Mouse (Mus musculus) intestine, postnatal 0 days (tissue): Measurements from ENCODE around the gene Zbtb43. TPM values are rescaled to one million over a fixed set of nuclear protein-coding genes. Genes with fewer than 3 reads are reported as not detected.

ENCODE experiments used
- ATAC-seq: fragments of 200-750 bp; cut with Nextera tagmentation; 2 replicates; pipeline ENCODE4 v1.8.0; 2017; ENCODE audit warnings: mild to moderate bottlenecking, moderate TSS enrichment, moderate library complexity
- H3K27ac ChIP-seq: fragments of 300-500 bp; sonication (generic); 2 replicates; pipeline ENCODE4 v1.5.1; 2014; ENCODE audit warnings: mild to moderate bottlenecking, low read depth, low read length, moderate library complexity
- H3K27me3 ChIP-seq: fragments of 300-500 bp; sonication (generic); replicated peaks from 2 replicates; pipeline ENCODE4 v1.6.1; 2014; ENCODE audit warnings: low read length, mixed read lengths; ENCODE audit not compliant: control insufficient read depth, insufficient read depth
- H3K36me3 ChIP-seq: fragments of 300-500 bp; sonication (generic); 2 replicates; pipeline ENCODE4 v1.6.1; 2014; ENCODE audit warnings: mild to moderate bottlenecking, moderate library complexity; ENCODE audit not compliant: control insufficient read depth, insufficient read depth
- H3K4me1 ChIP-seq: fragments of 300-500 bp; sonication (generic); replicated peaks from 2 replicates; pipeline ENCODE4 v1.6.1; 2014; ENCODE audit warnings: antibody characterized with exemption, low read length, mixed read lengths; ENCODE audit not compliant: control insufficient read depth, insufficient read depth
- H3K4me2 ChIP-seq: fragments of 300-500 bp; sonication (generic); replicated peaks from 2 replicates; pipeline ENCODE4 v1.6.1; 2014; ENCODE audit warnings: low read depth, mild to moderate bottlenecking, moderate library complexity
- H3K4me3 ChIP-seq: fragments of 300-500 bp; sonication (generic); 2 replicates; pipeline ENCODE4 v1.5.1; 2014; ENCODE audit warnings: low read depth, low read length
- H3K9ac ChIP-seq: fragments of 300-500 bp; sonication (generic); 2 replicates; pipeline ENCODE4 v1.6.1; 2014; ENCODE audit warnings: mild to moderate bottlenecking, low read depth, low read length
- H3K9me3 ChIP-seq: fragments of 300-500 bp; sonication (generic); 2 replicates; pipeline ENCODE4 v1.6.1; 2016; ENCODE audit warnings: mixed run types; ENCODE audit not compliant: control insufficient read depth
- CTCF ChIP-seq: sonication (generic); IDR thresholded peaks from 2 replicates; pipeline ENCODE4 v1.5.1; 2016; ENCODE audit warnings: low read depth, mild to moderate bottlenecking, control low read depth, antibody characterized with exemption, moderate library complexity
- WGBS: fragments of 180-500 bp; shearing (Covaris S2); extraction: QIAGEN DNeasy Blood & Tissue Kit; methylation state at CpG from one replicate; pipeline ENCODE4 v1.1.7; 2014; 5-methylcytosine and 5-hydroxymethylcytosine counted together
- polyA plus RNA-seq: library from polyadenylated mRNA; unstranded; fragments of >200 nt; fragmentation: Nextera tagmentation; extraction: Ambion mirVana; gene quantifications from 2 replicates; pipeline ENCODE4 v1.2.1, GENCODE M21; 2015

The Zbtb43 gene
- polyA plus RNA-seq, 1 experiment from 2014 or later, result 9.3 TPM

- no peak overlapping the region for H3K4me2 ChIP-seq
- H3K9ac ChIP-seq, result no peak overlapping the region
- H3K4me3 ChIP-seq, result no peak overlapping the region
- no peaks in the 10 kb centered on the region for H3K36me3 ChIP-seq
- TF ChIP-seq CTCF, result peak; percentile 53
- no peaks in the 10 kb centered on the region for H3K27me3 ChIP-seq
- no peak overlapping the region for H3K27ac ChIP-seq
- no peak for ATAC-seq
- H3K4me1 ChIP-seq, result no peaks in the 10 kb centered on the region
- 52% methylated on average over 3 of the region's 3 CpGs for WGBS
- H3K9me3 ChIP-seq, result peaks cover 14% of the 10 kb centered on the region; the same call in 1 of the 2 replicates
These were observed 27.3 kb upstream of the Zbtb43 start for GRCm38 (mm10) chr2:33495654-33496053.

DNA sequence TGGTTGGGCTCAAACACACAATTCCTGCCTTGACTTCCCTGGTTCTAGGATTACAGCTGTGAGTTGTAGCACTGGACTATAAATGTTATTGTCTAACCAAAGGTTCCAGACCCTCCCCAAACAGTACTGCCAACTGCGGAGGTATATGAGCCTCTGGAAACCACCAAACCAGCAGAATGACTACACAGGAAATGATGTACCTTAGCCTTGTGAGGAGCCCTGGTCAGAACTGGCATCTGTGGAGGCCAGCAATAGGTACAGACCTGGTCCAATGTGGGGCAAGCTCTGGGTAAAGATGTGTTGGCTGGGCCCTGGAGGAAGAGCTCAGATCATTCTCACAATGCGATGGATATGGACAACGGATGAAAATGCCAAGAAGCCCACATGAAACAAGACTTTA, 23.7 kb upstream of the Zbtb43 start:
- Histone ChIP-seq H3K27ac (no peak overlapping the region), H3K4me3 (no peak overlapping the region), H3K4me1 (no peaks in the 10 kb centered on the region), H3K9ac (no peak overlapping the region), H3K36me3 (no peaks in the 10 kb centered on the region), H3K9me3 (0 out of 2 replicates have a peak, but pooled peaks cover 9% of the 10 kb centered on the region), H3K4me2 (no peak overlapping the region), H3K27me3 (0 out of 2 replicates have a peak, but pooled peaks cover 6% of the 10 kb centered on the region)
- 93% methylated on average over 3 of the region's 3 CpGs for WGBS
- no peak for TF ChIP-seq CTCF
- no peak for ATAC-seq

GRCm38 (mm10) chr2:33489565-33489964, 21.2 kb upstream of the Zbtb43 start:
- Histone ChIP-seq H3K27me3 (0 out of 2 replicates have a peak, but pooled peaks cover 6% of the 10 kb centered on the region), H3K4me3 (no peak overlapping the region), H3K9me3 (0 out of 2 replicates have a peak, but pooled peaks cover under 1% of the 10 kb centered on the region), H3K9ac (no peak overlapping the region), H3K4me1 (no peaks in the 10 kb centered on the region), H3K36me3 (no peaks in the 10 kb centered on the region), H3K4me2 (no peak overlapping the region), H3K27ac (no peak overlapping the region)
- no peak for ATAC-seq
- TF ChIP-seq CTCF, result peak; percentile 68
- 40% methylated on average over 10 of the region's 10 CpGs for WGBS

DNA sequence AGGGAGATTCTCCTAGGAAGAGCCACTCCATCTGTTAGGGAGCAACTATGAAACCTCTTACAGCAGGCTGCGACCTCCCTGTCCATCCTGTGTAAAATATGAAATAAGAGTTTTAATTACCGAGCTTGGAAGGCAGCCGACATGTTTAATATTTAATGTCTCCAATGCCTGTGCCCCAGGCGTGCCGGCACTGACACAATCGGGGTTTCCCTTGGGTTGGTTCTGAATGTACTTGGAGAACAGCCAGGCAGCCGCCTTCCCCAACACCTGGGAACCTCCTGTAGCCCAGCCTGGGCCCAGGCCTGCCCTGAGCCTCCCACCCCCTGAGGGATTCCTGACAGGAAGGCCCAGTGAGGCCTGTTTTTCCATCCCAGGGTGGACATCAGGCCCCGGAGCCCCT, 19.0 kb upstream of the Zbtb43 start:
- 0 out of 2 replicates have a peak, but pooled peaks cover 6% of the 10 kb centered on the region for H3K27me3 ChIP-seq
- no peak for TF ChIP-seq CTCF
- H3K36me3 ChIP-seq, result no peaks in the 10 kb centered on the region
- no peaks in the 10 kb centered on the region for H3K4me1 ChIP-seq
- H3K9me3 ChIP-seq, result no peaks in the 10 kb centered on the region
- no peak overlapping the region for H3K27ac ChIP-seq
- H3K9ac ChIP-seq, result no peak overlapping the region
- H3K4me2 ChIP-seq, result no peak overlapping the region
- no peak for ATAC-seq
- WGBS, result 78% methylated on average over 8 of the region's 8 CpGs
- H3K4me3 ChIP-seq, result no peak overlapping the region

GRCm38 (mm10) chr2:33486866-33487265, 18.5 kb upstream of the Zbtb43 start:
- 9% methylated on average over 9 of the region's 9 CpGs for WGBS
- H3K9me3 ChIP-seq, result no peaks in the 10 kb centered on the region
- H3K27me3 ChIP-seq, result 0 out of 2 replicates have a peak, but pooled peaks cover 6% of the 10 kb centered on the region
- no peak overlapping the region for H3K27ac ChIP-seq
- peak; percentile 96 for TF ChIP-seq CTCF
- H3K4me3 ChIP-seq, result no peak overlapping the region
- no peak overlapping the region for H3K9ac ChIP-seq
- H3K4me2 ChIP-seq, result no peak overlapping the region
- ATAC-seq, result no peak
- no peaks in the 10 kb centered on the region for H3K4me1 ChIP-seq
- no peaks in the 10 kb centered on the region for H3K36me3 ChIP-seq

- H3K9me3 ChIP-seq, result 0 out of 2 replicates have a peak, but pooled peaks cover 3% of the 10 kb centered on the region
- H3K9ac ChIP-seq, result no peak overlapping the region
- H3K4me1 ChIP-seq, result no peaks in the 10 kb centered on the region
- WGBS, result 82% methylated on average over 10 of the region's 10 CpGs
- no peak overlapping the region for H3K27ac ChIP-seq
- H3K27me3 ChIP-seq, result 0 out of 2 replicates have a peak, but pooled peaks cover 3% of the 10 kb centered on the region
- no peak for ATAC-seq
- H3K4me2 ChIP-seq, result no peak overlapping the region
- no peaks in the 10 kb centered on the region for H3K36me3 ChIP-seq
- no peak overlapping the region for H3K4me3 ChIP-seq
- TF ChIP-seq CTCF, result no peak
These were observed 9.8 kb upstream of the Zbtb43 start for GRCm38 (mm10) chr2:33477961-33478755.
